Mouse (Mus musculus) lung, adult 18-20 months (tissue): ENCODE results near the gene Prss8.
"Not testable (repeated sequence)": the region's sequence is repeated elsewhere in the genome, so short reads cannot be mapped to it uniquely, and the experiment has no call there.

ENCODE experiments used
- DNase-seq, 2 experiments: peaks; one replicate each; pipeline ENCODE4 v3.0.0; 2022; ENCODE audit warnings: mixed read lengths in 2 of 2

Prss8 gene

GRCm38 (mm10) chr7:127929923-127930322 lies at the start of gene Prss8:
Gene Prss8 (minus strand): TSS chr7:127930104.
- DNase-seq = peak; percentile 90 to 93

- DNase-seq = no peak
Measured at GRCm38 (mm10) chr7:127978856-127979255, 49.0 kb upstream of the Prss8 start.

GRCm38 (mm10) chr7:127974413-127974930 lies 44.6 kb upstream of the Prss8 start:
- no peak for DNase-seq

GRCm38 (mm10) chr7:127967922-127968828 lies 38.3 kb upstream of the Prss8 start:
- peak; percentile 77 to 81 for DNase-seq

GRCm38 (mm10) chr7:127967004-127967921 lies 37.4 kb upstream of the Prss8 start, which contains the start of gene Fus:
Gene Fus (plus strand): TSS chr7:127967457.
- peak; percentile 92 to 94 for DNase-seq

GRCm38 (mm10) chr7:127966371-127966918 lies 36.5 kb upstream of the Prss8 start:
- DNase-seq = no peak

GRCm38 (mm10) chr7:127959364-127959763 lies 29.5 kb upstream of the Prss8 start:
- no peak for DNase-seq

GRCm38 (mm10) chr7:127952864-127953581 lies 23.1 kb upstream of the Prss8 start:
- DNase-seq = no peak

- DNase-seq = no peak
Measured at GRCm38 (mm10) chr7:127946470-127947023, 16.6 kb upstream of the Prss8 start, which contains the start of gene Prss36. Gene Prss36 (minus strand): TSS chr7:127946725.

GRCm38 (mm10) chr7:127944614-127945013 lies 14.7 kb upstream of the Prss8 start:
- DNase-seq = no peak

GRCm38 (mm10) chr7:127942097-127942496 lies 12.2 kb upstream of the Prss8 start:
- not testable (repeated sequence) for DNase-seq

GRCm38 (mm10) chr7:127936216-127936884 lies 6.4 kb upstream of the Prss8 start:
- DNase-seq = no peak

- DNase-seq = no peak
Measured at GRCm38 (mm10) chr7:127935748-127936159, 5.8 kb upstream of the Prss8 start.

- DNase-seq = peak; percentile 96 to 97
Measured at GRCm38 (mm10) chr7:127935028-127935722, 5.3 kb upstream of the Prss8 start.

GRCm38 (mm10) chr7:127934075-127934474 lies 4.2 kb upstream of the Prss8 start:
- peak in 1 of 2 experiments; percentile 23 for DNase-seq

GRCm38 (mm10) chr7:127932273-127933031 lies 2.5 kb upstream of the Prss8 start:
- DNase-seq = peak; percentile 85 to 90

GRCm38 (mm10) chr7:127931351-127932135 lies 1.6 kb upstream of the Prss8 start:
- DNase-seq = peak; percentile 79 to 82

- DNase-seq = no peak
Measured at GRCm38 (mm10) chr7:127930636-127931035, 732 bp upstream of the Prss8 start.

- peak in 1 of 2 experiments; percentile 70 for DNase-seq
Measured at GRCm38 (mm10) chr7:127928596-127928995, 1.3 kb downstream of the Prss8 start.
